Mouse (Mus musculus): ENCODE data around the gene Ncf4. TPM values are rescaled to one million over a fixed set of nuclear protein-coding genes. Genes with fewer than 3 reads are reported as not detected.

Gene Ncf4
- 1 to 10 TPM; 1.2 to 1.4 TPM for total RNA-seq (2021)
- long read RNA-seq, experiment 1, result 0 reads
- long read RNA-seq, experiment 2, result 0 reads

DNA sequence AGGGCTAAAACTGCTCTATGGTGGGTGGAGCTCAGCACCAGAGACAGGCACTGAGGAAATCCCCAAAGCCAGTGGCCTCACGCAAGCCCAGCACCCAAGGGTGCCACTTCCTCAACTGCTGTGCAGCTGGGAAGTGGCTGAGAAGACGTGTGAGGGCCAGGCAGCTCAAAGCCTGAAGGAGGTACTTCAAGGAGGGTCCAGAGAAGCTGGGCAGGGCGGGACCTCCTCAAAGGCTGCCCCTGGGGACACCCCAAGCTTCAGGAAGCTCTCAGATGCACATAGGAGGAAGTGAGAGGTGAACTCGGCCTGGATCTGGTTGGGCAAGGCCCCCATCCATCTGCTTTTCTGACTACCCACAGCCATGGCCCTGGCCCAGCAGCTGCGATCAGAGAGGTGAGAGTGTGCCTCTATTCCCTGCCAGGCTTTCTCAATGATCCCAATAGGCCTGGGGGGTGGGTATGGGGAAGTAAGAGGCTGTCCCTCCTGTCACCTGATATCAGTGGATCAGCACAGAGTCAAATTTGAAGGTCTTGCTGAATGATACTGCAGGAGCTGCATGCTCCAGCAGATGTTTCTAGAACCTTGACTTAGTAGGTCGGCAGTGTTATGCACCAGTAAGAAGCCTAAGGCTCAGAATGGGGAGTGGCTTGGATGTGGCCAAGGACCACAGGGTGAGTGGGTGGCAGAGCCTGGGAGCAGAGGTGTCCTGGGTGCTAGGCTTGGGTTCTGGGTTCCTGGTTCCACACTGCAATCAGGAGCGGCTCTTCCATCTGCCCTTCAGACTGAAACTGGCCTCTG, at the start of gene Ncf4:
Gene Ncf4 (plus strand): TSS at position 107 of the 798 bp plus-strand sequence.
- no peak for DNase-seq (ENCODE audit: extremely low spot score in 1 of 2, low spot score in 2 of 2)
- Histone ChIP-seq H3K27ac (no peak within 1 kb of the TSS), H3K4me3 (no peak within 1 kb of the TSS)
- intact Hi-C loops (cut with DNase I), result no loop called here
- no peak for TF ChIP-seq CTCF (IDR thresholded peaks at IDR 0.05)

DNA sequence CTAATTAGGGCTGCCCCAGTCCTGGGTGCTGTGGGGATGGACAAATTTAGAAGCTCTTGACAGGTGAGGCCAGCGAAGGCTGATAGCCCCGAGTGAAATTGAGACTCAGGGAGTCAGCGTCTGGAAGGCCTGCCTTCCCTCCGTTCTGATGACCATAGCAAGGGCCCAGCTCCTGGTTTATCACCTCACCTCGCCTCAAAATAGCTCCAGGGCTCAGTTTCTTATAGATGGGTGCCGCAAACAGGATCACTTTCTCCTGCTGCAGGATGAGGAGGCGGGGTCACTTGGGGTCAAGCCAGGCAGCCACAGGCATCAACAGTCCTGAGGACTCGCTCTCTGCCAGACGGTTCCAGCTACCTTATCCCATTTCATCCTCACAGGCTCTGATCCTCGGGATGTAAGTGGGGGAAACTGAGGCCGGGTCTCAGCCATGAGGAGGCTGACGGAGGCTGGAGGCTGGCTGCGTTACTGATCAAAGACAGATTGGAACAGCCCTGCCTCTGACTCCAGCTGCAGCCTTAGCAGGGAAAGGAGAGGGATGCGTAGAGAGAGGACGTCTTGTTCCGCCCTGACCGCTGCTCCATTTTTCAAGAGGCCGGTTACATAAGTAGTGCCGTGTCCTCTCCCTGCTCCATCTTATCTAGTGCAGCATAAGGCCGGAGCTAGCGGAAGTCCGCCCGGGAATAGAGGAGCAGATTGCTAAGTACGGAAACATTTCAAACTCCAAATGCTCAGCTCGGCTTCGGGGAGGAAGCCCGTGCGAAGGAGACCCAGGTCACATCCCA, 49.3 kb upstream of the Ncf4 start:
- intact Hi-C loops (cut with DNase I), result no loop called here
- no peak for TF ChIP-seq CTCF (IDR thresholded peaks at IDR 0.05)
- Histone ChIP-seq H3K27ac (no peak overlapping the region), H3K4me3 (no peak overlapping the region)
- no peak for DNase-seq (ENCODE audit: extremely low spot score in 1 of 2, low spot score in 2 of 2)

DNA sequence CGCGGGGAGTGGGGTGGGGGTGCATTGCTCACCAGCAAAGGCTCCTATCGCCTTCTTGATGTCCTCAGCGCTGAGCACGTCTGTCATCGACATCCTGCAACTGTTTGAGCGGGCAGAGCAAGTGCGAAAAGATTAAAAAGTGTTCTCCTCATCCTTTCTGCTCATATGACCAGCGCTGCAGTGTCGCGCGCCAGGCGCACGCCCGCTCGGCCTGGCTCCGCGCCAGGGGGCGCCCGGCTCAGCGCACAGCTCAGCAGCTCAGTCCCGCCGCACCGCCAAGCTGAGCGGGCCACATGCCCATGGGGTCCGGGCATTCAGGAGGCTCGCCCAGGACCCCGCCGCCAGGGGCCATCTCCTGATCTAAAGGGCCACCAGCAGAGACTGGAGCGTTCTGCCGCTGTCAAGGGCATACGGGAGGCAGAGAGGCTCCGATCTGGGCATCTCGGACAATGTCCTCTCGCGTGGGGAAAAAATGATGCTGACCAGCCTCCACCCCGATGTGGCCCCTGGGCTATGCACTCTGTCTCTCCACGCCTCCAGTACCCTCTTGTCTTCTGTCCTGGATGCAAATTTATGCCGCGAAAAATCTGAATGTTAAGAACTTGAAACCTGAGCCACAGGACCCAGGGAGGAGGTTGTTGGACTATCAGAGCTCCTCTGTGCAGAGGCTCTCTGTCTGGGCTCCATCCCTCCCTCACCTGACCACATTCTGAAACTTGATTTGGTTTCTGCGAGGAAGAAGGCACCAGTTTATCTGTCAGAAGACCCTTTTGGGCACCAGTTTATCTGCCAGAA, 40.4 kb upstream of the Ncf4 start:
- peak; percentile 51 to 59 for DNase-seq (ENCODE audit: extremely low spot score in 1 of 2, low spot score in 2 of 2)
- Histone ChIP-seq H3K4me3 (peak overlapping the region; percentile 43), H3K27ac (no peak overlapping the region)
- no peak for TF ChIP-seq CTCF (IDR thresholded peaks at IDR 0.05)
- intact Hi-C loops (cut with DNase I), result no loop called here

DNA sequence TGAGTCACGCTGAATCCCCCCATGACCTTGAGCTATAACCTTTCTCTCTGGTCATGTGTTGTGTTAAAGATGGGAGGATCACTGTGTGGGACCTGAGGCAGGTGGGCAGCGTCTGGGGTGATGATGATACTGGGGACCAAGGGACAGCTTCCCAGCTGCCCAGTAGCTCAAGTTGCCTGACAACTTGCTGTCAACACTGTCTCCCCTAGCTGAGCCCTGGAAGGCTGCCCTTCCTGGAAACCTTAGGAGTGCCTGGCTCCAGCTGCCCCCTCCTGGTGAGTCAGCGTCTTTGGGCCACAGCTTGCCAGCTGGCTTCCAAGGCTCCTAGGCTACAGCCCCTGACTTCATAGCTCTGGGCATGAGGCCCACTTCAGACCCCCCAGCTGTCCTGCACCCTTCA, 39.4 kb upstream of the Ncf4 start:
- intact Hi-C loops (cut with DNase I), result no loop called here
- DNase-seq (ENCODE audit: extremely low spot score in 1 of 2, low spot score in 2 of 2), result peak in 1 of 2 experiments; percentile 25
- Histone ChIP-seq H3K27ac (no peak overlapping the region), H3K4me3 (no peak overlapping the region)
- TF ChIP-seq CTCF (IDR thresholded peaks at IDR 0.05), result peak; percentile 45

DNA sequence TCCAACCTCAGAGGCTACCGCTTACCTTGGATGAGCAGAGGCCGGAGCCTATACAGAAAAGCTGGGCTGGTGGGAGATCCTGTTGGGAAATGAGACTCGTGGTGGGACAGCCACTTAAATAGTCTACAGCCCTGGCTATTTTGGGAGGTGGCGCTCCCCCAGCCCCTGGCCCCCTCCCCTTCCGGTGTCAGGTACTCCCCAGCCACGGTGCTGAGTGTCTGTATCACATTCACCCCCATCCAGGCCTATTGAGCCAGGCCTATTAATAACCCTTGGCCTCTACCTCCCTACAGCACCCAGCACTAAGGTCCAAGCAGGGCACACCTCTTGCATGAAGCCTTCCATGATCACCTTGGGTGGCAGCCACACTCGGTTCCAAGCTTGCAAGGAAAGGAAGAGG, 38.3 kb upstream of the Ncf4 start, which contains the start of gene Pvalb:
Gene Pvalb (minus strand): TSS at position 89 of the 400 bp plus-strand sequence.
- no peak for DNase-seq (ENCODE audit: extremely low spot score in 1 of 2, low spot score in 2 of 2)
- TF ChIP-seq CTCF (IDR thresholded peaks at IDR 0.05), result no peak
- intact Hi-C loops (cut with DNase I), result no loop called here
- H3K4me3 ChIP-seq, result no peak within 1 kb of the TSS
- no peak within 1 kb of the TSS for H3K27ac ChIP-seq

DNA sequence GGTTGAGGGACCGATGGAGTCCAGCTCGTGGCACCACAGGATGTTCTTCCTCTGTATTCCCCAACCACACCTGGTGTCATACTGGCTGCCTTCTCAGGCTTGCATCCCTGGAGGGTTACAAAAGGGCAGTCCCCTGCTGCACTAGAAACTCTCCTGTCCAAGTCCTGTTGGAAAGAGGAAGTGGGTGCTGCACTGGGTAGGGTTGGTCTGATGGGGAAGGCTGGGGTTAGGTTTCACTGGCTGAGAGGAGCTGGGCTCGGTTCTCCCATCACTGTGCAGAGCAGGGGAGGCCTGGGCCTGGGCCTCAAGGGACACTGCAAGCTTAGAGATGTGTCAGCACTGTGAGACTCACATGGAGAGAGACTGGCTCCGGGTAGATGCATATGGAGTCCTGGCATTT, 34.4 kb upstream of the Ncf4 start:
- DNase-seq (ENCODE audit: extremely low spot score in 1 of 2, low spot score in 2 of 2), result no peak
- no peak for TF ChIP-seq CTCF (IDR thresholded peaks at IDR 0.05)
- intact Hi-C loops (cut with DNase I), result no loop called here
- Histone ChIP-seq H3K27ac (no peak overlapping the region), H3K4me3 (no peak overlapping the region)

DNA sequence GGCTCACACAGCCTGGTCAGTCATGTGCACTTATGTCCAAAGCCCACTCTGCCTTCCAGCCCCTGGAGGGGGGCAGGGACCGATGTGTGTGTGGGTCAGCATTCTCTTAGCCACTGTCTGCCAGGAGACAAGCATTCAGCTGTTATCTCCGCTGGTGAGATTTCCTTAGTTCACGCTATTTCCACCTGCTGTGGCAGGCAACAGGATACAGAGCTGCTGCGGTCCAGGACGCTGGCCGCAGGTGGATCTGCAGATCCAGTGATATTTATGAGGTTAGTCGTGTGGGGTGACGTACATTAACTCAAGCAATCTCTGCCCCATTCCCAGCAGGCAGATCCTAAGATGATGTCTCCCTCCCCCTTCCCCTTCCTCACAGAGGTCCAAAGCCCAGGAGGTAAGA, 33.2 kb upstream of the Ncf4 start:
- no peak for TF ChIP-seq CTCF (IDR thresholded peaks at IDR 0.05)
- DNase-seq (ENCODE audit: extremely low spot score in 1 of 2, low spot score in 2 of 2), result no peak
- intact Hi-C loops (cut with DNase I), result no loop called here
- H3K27ac ChIP-seq, result no peak overlapping the region
- no peak overlapping the region for H3K4me3 ChIP-seq

DNA sequence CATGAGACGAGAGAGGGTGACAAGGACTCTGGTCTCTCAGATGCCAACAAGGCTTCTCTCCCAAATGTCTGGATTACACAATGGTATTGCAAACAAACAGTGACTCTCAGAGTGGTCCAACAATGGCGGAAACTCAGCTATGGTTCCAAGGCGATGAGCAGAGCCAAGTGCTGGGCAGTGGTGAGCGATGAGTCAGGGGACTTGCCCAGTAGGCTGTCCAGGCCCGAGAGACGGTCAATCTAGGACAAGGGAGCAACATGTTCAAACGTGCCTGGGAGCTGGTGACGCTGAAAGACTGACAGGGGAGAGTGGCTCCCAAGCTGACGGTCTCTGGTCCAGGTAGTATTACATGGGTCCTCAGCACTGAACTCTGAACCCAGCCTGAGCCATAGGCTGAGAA, 29.3 kb upstream of the Ncf4 start:
- Histone ChIP-seq H3K27ac (no peak overlapping the region), H3K4me3 (no peak overlapping the region)
- intact Hi-C loops (cut with DNase I), result no loop called here
- TF ChIP-seq CTCF (IDR thresholded peaks at IDR 0.05), result no peak
- no peak for DNase-seq (ENCODE audit: extremely low spot score in 1 of 2, low spot score in 2 of 2)

DNA sequence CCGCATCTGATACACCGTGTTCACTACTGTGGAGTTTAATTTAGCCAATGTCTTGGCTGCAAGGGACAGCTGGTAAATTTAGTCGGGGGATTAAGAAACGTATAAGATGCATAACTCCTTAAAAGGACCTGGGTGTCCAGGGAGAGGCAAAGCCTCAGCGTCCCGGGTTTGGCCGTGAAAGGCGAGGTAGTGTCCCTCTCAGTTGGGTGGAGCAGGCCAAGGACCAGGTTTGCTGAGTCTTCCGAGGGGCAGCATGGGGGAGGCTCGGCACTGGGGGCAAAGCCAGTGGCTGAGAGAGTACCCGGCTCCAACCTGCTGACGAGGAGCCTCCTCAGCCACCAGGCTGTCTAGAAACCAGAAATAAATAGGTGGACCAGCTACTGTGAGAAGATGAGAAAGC, 16.8 kb upstream of the Ncf4 start:
- Histone ChIP-seq H3K27ac (no peak overlapping the region), H3K4me3 (no peak overlapping the region)
- intact Hi-C loops (cut with DNase I), result no loop called here
- TF ChIP-seq CTCF (IDR thresholded peaks at IDR 0.05), result no peak
- no peak for DNase-seq (ENCODE audit: extremely low spot score in 1 of 2, low spot score in 2 of 2)

DNA sequence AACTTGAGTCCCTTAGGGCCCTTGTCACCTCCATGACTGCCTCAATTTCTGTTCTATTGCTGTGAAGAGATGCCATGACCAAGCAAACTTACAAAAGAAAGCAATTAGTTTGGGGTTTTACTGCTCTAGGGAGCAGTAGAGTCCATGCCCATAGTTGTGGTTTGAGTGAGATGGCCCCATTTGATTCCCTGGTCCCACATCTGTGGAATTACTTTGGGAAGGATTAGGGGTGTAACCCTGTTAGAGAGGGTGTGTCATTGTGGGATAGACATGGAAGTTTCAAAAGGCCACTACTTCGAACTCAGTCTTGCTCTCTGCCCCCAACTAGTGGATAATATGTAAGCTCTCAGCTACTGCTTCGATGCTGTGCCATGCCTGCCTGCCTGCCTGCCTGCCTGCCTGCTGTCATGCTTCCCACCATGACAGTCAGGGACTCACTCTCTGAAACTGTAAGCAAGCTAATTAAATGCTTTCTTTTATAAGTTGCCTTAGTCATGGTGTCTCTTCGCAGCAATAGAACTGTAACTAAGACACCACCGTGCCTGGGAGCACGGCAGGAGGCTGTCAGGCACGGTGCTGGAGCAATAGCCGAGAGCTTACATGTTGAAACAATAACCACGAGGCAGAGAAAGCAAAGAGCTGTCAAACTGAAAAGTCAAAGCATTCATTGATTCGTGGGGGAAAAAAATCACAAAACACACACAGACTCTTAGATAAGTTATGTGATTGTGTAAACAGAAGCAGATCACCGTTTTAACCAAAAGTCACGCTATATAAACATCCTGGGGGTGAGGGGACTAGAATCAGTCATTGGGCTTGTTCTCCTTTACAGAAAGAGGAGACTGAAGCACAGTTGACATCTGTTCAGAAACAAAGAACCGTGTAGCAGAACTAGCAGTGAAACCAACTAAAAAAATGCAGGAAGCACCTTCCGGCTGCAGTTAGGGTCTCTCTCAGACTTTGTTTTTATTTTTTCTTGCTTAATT, 13.0 kb upstream of the Ncf4 start:
- no peak overlapping the region for H3K4me3 ChIP-seq
- no peak overlapping the region for H3K27ac ChIP-seq
- peak; percentile 20 for TF ChIP-seq CTCF (IDR thresholded peaks at IDR 0.05)
- intact Hi-C loops (cut with DNase I), result no loop called here
- DNase-seq (ENCODE audit: extremely low spot score in 1 of 2, low spot score in 2 of 2), result no peak
